Mouse (Mus musculus) lung, postnatal 0 days (tissue): Measurements from ENCODE around the gene C1d.

Source experiments
- CTCF ChIP-seq: IDR thresholded peaks from 2 replicates; pipeline ENCODE4 v1.5.1; 2016; ENCODE audit warnings: antibody characterized with exemption, mild to moderate bottlenecking
- EP300 ChIP-seq: IDR thresholded peaks from 2 replicates; pipeline ENCODE4 v1.6.1; 2016; ENCODE audit warnings: antibody characterized with exemption, mild to moderate bottlenecking, control low read depth

DNA sequence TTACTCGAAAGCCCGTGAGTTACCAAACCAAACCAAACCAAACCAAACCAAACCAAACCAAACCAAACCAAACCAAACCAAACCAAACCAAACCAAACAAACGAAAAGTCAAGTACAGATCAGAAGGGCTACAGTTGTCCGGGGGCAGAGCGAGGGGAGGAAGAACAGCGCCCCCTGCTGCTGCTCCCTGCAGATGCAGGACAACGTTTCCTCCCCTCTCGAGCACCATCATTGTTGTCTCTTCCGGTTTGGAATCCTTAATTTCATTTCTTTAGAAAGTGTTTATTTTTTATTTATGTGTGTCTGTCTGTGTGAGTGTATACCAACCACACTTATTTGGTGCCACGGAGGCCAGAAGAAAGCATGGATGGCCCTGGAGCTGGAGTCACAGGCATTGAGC, 26.7 kb downstream of the C1d start:
- TF ChIP-seq CTCF: peak; percentile 52
- TF ChIP-seq EP300: no peak
